Mouse (Mus musculus) thymus, adult 2 months (tissue): ENCODE measurements around the gene Smg1. TPM values are rescaled to one million over a fixed set of nuclear protein-coding genes. Genes with fewer than 3 reads are reported as not detected.

ENCODE experiments used
- DNase-seq: peaks from one replicate; pipeline ENCODE4 v3.0.0; 2021
- H3K27ac ChIP-seq: fragments of 200-500 bp; 2 replicates; pipeline ENCODE4 v1.5.1; 2012; ENCODE audit warnings: low read length, control low read depth; ENCODE audit not compliant: control insufficient read depth, insufficient read depth
- H3K27me3 ChIP-seq: fragments of 200-500 bp; 2 replicates; pipeline ENCODE4 v1.6.1; 2012; ENCODE audit warnings: mild to moderate bottlenecking, low read length, moderate library complexity, mixed read lengths; ENCODE audit not compliant: control insufficient read depth, insufficient read depth
- H3K36me3 ChIP-seq: fragments of 200-500 bp; 2 replicates; pipeline ENCODE4 v1.6.1; 2012; ENCODE audit warnings: mild to moderate bottlenecking, low read length, moderate library complexity; ENCODE audit not compliant: control insufficient read depth, insufficient read depth
- H3K4me1 ChIP-seq: fragments of 200-500 bp; replicated peaks from 2 replicates; pipeline ENCODE4 v1.6.1; 2012; ENCODE audit warnings: low read length; ENCODE audit not compliant: control insufficient read depth, insufficient read depth
- H3K4me3 ChIP-seq: fragments of 200-500 bp; 2 replicates; pipeline ENCODE4 v1.5.1; 2012; ENCODE audit warnings: mild to moderate bottlenecking, low read length, control low read depth, moderate library complexity; ENCODE audit not compliant: control insufficient read depth, insufficient read depth
- CTCF ChIP-seq: fragments of 200-500 bp; IDR thresholded peaks from 2 replicates; pipeline ENCODE4 v1.5.1; 2012; ENCODE audit warnings: mild to moderate bottlenecking, control low read depth, low read length, moderate library complexity, borderline replicate concordance; ENCODE audit not compliant: control insufficient read depth, poor library complexity, insufficient read depth; ENCODE audit errors: extremely low read depth
- POLR2A ChIP-seq: fragments of 200-500 bp; IDR thresholded peaks from 2 replicates; pipeline ENCODE4 v1.6.1; 2012; ENCODE audit warnings: mild to moderate bottlenecking, low read length, control low read depth, moderate library complexity; ENCODE audit not compliant: control insufficient read depth, poor library complexity, insufficient read depth; ENCODE audit errors: extremely low read depth
- WGBS: fragments of 180-500 bp; shearing (Covaris S2); methylation state at CpG from one replicate; pipeline ENCODE4 v1.1.7; 2018; 5-methylcytosine and 5-hydroxymethylcytosine counted together
- polyA plus RNA-seq: library from polyadenylated mRNA; depleted of rRNA; stranded (reverse); fragments of >200 nt; gene quantifications from 2 replicates; pipeline ENCODE4 v1.2.3, GENCODE M21; 2012

Smg1 gene
- polyA plus RNA-seq, 1 experiment = 83.7 TPM

DNA sequence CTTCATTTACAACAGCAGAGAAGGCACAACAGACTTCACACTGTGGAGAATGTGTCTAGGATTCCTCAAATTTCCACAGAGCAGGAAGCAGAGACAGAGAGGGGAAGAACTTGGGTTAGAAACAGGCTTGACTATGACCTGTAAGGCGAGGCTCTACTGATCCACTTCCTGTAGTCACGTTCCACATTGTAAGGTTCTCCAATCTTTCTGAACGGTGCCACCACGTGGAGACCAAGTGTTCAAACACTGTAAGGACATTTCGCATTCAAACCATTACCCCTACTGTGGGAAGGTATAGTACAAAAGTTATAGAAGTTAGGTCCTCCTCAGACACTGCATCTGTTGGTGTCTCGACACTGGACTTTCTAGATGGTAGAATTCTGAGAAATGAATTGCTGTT is 31.8 kb upstream of the Smg1 start:
- peak; percentile 71 for DNase-seq
- TF ChIP-seq POLR2A = no peak
- no peak for TF ChIP-seq CTCF

DNA sequence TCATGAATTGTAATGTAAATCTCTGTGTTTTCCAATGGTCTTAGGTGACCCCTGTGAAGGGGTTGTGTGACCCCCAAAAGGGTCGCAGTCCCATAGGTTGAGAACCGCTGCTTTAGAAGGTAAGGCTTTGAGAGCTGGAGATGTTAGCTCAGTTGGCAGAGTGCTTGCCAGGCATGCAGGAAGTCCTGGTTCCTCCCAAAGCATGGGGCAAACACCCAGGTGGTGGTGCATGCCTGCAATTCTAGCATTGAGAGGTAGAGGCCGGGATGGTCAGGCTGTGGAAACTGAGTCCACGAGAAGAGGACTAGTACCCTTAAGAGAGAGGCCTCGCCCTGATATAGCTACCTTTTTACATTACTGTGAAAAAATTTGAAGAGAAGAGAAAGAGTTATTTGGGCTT is 31.4 kb upstream of the Smg1 start:
- WGBS = 56% methylated on average over 5 of the region's 5 CpGs
- DNase-seq = peak; percentile 57
- Histone ChIP-seq H3K36me3 (no peaks in the 10 kb centered on the region), H3K4me1 (peaks cover 34% of the 10 kb centered on the region), H3K27me3 (no peaks in the 10 kb centered on the region), H3K27ac (peak overlapping the region; percentile 55), H3K4me3 (peak overlapping the region; percentile 20; the same call in 1 of the 2 replicates)
- TF ChIP-seq CTCF (no peak), POLR2A (no peak)

More for the DNA sequence above, 31.8 kb upstream of the Smg1 start:
- Histone ChIP-seq H3K27me3 (no peaks in the 10 kb centered on the region), H3K27ac (peak overlapping the region; percentile 55; the same call in 1 of the 2 replicates), H3K36me3 (no peaks in the 10 kb centered on the region), H3K4me3 (no peak overlapping the region), H3K4me1 (peaks cover 38% of the 10 kb centered on the region)
- 25% methylated on average over 6 of the region's 6 CpGs for WGBS

DNA sequence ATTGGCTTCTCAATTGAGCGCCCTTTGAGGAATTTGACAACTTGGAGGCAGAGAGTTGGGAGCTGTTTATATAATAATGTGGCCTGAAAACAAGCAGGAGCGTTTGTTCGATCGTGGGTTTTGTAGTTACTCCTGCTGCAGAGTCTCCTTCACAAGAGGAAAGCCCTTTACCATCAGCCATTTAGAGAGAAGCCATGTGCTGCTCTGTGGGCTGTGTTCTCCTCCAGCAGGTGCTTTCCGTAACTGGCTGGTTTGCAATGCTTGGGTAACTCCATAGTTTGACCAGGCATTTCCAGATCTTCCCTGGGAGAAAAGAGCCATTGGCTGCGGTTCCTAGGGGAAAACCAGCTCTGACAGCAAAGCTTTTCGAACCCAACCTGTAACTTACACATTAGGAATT is 30.7 kb upstream of the Smg1 start:
- H3K27ac ChIP-seq = peak overlapping the region; percentile 55
- TF ChIP-seq POLR2A (no peak), CTCF (no peak)
- no peaks in the 10 kb centered on the region for H3K27me3 ChIP-seq
- 79% methylated on average over 7 of the region's 7 CpGs for WGBS
- no peaks in the 10 kb centered on the region for H3K36me3 ChIP-seq
- DNase-seq = no peak
- H3K4me3 ChIP-seq = no peak overlapping the region
- H3K4me1 ChIP-seq = peaks cover 30% of the 10 kb centered on the region

DNA sequence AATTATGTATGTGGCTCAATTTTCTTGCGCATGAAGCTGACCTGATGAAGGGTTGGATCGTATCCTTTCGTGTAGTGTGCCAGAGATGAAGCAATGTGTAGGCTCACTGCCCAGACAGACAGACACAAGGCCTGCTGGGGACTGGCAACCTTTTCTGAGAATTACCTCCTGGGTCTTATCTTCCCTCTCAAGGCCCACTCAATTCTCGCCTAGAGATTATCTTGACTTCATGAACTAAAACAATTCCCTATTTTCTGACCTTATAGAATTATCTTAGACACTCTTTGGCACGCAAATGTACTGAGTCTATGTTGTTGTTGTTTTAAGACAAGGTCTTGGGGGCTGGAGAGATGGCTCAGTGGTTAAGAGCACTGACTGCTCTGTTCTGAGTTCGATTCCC is 22.6 kb upstream of the Smg1 start:
- no peak for DNase-seq
- Histone ChIP-seq H3K4me3 (no peak overlapping the region), H3K4me1 (peaks cover 7% of the 10 kb centered on the region), H3K36me3 (peaks cover 9% of the 10 kb centered on the region; the same call in 1 of the 2 replicates), H3K27me3 (no peaks in the 10 kb centered on the region), H3K27ac (no peak overlapping the region)
- 95% methylated on average over 6 of the region's 6 CpGs for WGBS
- TF ChIP-seq CTCF = no peak
- TF ChIP-seq POLR2A = no peak

DNA sequence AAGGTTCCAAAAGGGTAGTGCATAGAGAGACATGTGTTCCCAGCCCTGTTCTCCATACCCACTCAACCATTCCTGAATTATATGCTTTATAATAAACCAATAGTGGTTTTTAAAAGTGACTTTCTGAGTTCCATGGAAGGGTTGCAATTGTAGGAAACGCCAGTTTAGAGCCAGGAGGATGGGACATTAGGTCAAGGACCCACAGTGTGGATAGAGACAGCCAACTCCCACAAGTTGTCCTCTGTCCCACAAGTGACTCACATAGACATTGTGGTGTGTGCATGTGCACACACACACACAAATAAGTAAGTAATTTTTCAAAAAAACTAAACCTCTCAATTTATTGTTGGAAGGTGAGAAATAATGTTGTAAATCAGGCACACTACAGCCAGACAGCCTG is 20.1 kb upstream of the Smg1 start:
- H3K4me3 ChIP-seq = no peak overlapping the region
- H3K27me3 ChIP-seq = no peaks in the 10 kb centered on the region
- no peak overlapping the region for H3K27ac ChIP-seq
- peaks cover 24% of the 10 kb centered on the region for H3K4me1 ChIP-seq
- H3K36me3 ChIP-seq = peaks cover 9% of the 10 kb centered on the region; the same call in 1 of the 2 replicates
- 92% methylated on average over 1 of the region's 1 CpGs for WGBS
- TF ChIP-seq CTCF = no peak
- TF ChIP-seq POLR2A = no peak
- DNase-seq = no peak

DNA sequence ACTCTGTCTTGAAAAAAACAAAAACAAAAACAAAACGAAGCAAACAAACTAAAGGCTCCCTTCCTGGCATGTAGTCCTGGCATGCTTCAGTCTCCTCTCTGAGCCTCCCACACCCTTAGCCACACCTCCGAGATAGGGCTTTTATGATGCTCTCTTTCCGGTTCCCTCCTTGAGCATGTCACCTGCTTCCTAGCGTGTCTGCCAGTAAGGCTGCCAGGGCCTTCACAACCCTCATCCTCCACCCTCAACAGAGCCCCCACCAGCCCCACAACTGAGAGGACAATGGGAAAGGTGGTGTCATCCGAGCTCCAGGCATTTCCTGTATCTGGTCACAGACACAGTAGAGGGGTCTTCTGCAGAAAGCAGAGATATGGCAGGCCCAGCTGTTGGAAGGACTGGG is 18.9 kb upstream of the Smg1 start:
- Histone ChIP-seq H3K4me1 (peaks cover 27% of the 10 kb centered on the region), H3K4me3 (peak overlapping the region; percentile 8; the same call in 1 of the 2 replicates), H3K27ac (peak overlapping the region; percentile 95), H3K27me3 (no peaks in the 10 kb centered on the region), H3K36me3 (peaks cover 2% of the 10 kb centered on the region; the same call in 1 of the 2 replicates)
- WGBS = 23% methylated on average over 5 of the region's 5 CpGs
- DNase-seq = peak; percentile 76
- TF ChIP-seq CTCF = 0 out of 2 replicates have a peak, but pooled peaks have one; percentile 37
- peak; percentile 53; the same call in 1 of the 2 replicates for TF ChIP-seq POLR2A

DNA sequence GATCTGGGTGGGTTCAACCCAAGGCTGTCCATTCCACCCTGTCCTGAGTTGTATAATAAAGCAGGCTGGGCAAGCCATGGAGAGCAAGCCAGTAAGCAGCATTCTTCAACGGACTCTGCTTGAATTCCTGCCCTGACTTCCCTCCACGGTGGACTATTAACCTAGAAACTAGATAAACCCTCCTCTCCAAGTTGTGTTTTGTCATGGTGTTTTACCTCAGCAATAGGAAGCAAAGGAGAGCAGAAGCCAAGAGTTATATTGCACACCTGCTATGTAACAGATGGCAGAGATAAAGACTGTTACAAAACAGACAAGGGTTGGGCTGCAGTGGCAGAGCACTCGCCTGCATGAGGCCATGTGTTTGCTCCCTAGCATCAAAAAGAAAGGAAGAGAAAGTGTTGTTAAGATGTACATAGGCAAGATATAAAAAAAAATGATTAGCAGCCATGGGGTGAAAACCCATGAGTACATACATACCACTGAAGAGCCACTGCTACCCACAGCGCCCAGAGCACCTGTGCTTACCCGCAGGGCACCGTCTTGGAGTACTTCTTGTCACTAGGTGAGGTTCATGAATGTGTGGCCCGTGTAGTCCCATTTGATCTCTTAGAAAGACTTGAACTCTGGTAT is 16.3 kb upstream of the Smg1 start:
- Histone ChIP-seq H3K4me3 (no peak overlapping the region), H3K27me3 (no peaks in the 10 kb centered on the region), H3K36me3 (no peaks in the 10 kb centered on the region), H3K27ac (peak overlapping the region; percentile 100), H3K4me1 (peaks cover 39% of the 10 kb centered on the region)
- 13% methylated on average over 7 of the region's 7 CpGs for WGBS
- TF ChIP-seq POLR2A = no peak
- TF ChIP-seq CTCF = no peak
- peak; percentile 53 for DNase-seq
